Mouse (Mus musculus) myocyte (in vitro differentiated cells): ENCODE results near the gene Gm13083. TPM values are rescaled to one million over a fixed set of nuclear protein-coding genes. Genes with fewer than 3 reads are reported as not detected.
"Not testable (repeated sequence)": the region's sequence is repeated elsewhere in the genome, so short reads cannot be mapped to it uniquely, and the experiment has no call there.

Source experiments
- H3K27me3 ChIP-seq: one replicate; pipeline ENCODE4 v1.6.1; 2011; ENCODE audit not compliant: control insufficient read depth, insufficient read depth, insufficient read length
- H3K36me3 ChIP-seq: one replicate; pipeline ENCODE4 v1.6.1; 2011; ENCODE audit not compliant: control insufficient read depth, insufficient read depth
- H3K4me2 ChIP-seq: one replicate; pipeline ENCODE4 v1.6.1; 2011; ENCODE audit warnings: low read depth, control low read depth
- H3K4me3 ChIP-seq: one replicate; pipeline ENCODE4 v1.5.1; 2011; ENCODE audit warnings: mild to moderate bottlenecking, control low read depth, moderate library complexity
- H3K79me2 ChIP-seq: one replicate; pipeline ENCODE4 v1.6.1; 2011; ENCODE audit not compliant: control insufficient read depth, insufficient read depth
- H3ac ChIP-seq: one replicate; pipeline ENCODE4 v1.6.1; 2011; ENCODE audit not compliant: control insufficient read depth, insufficient read length
- polyA plus RNA-seq: library from polyadenylated mRNA; unstranded; fragments of >200 nt; fragmentation: generic; extraction: Trizol; gene quantifications from one replicate; pipeline ENCODE4 v1.2.1, GENCODE M21; 2012; ENCODE audit warnings: missing spikeins

Gm13083 gene
- not detected for polyA plus RNA-seq

- not testable (repeated sequence) for H3K27me3 ChIP-seq, H3K4me2 ChIP-seq, H3K79me2 ChIP-seq, H3K36me3 ChIP-seq, H3K4me3 ChIP-seq, H3ac ChIP-seq
These were observed at the start of gene Gm13083 for GRCm38 (mm10) chr4:143614703-143615102. Gene Gm13083, plus strand, starts transcription at chr4:143615003.

- not testable (repeated sequence) for H3K4me2 ChIP-seq, H3K79me2 ChIP-seq, H3ac ChIP-seq, H3K4me3 ChIP-seq, H3K27me3 ChIP-seq, H3K36me3 ChIP-seq
These were observed 2.9 kb upstream of the Gm13083 start for GRCm38 (mm10) chr4:143611927-143612326.

GRCm38 (mm10) chr4:143618101-143618500, 3.3 kb downstream of the Gm13083 start:
- not testable (repeated sequence) for H3K4me3 ChIP-seq, H3K4me2 ChIP-seq, H3K27me3 ChIP-seq, H3K79me2 ChIP-seq, H3ac ChIP-seq, H3K36me3 ChIP-seq

- not testable (repeated sequence) for H3ac ChIP-seq, H3K36me3 ChIP-seq, H3K27me3 ChIP-seq, H3K4me2 ChIP-seq, H3K79me2 ChIP-seq, H3K4me3 ChIP-seq
These were observed 42.3 kb downstream of the Gm13083 start, which contains the start of gene Gm13088 for GRCm38 (mm10) chr4:143657146-143657545. Gene Gm13088, minus strand, starts transcription at chr4:143657246.

Other genes starting within 250 kb of the Gm13083 start
- not detected for gene Pramel1, start 220.6 kb upstream of the Gm13083 start, polyA plus RNA-seq
- gene Pramef8, start 202.6 kb upstream of the Gm13083 start, polyA plus RNA-seq = 12.6 TPM
- gene Oog4, start 164.7 kb upstream of the Gm13083 start, polyA plus RNA-seq = not detected
- gene Gm13043, start 103.7 kb upstream of the Gm13083 start, polyA plus RNA-seq = not detected
- not detected for gene Gm13040, start 79.0 kb upstream of the Gm13083 start, polyA plus RNA-seq
- gene BC080695, start 63.3 kb upstream of the Gm13083 start, polyA plus RNA-seq = not detected
- not detected for gene Gm13057, start 63.3 kb upstream of the Gm13083 start, polyA plus RNA-seq
- gene Gm13088, start 42.2 kb downstream of the Gm13083 start, polyA plus RNA-seq = not detected
- gene Gm13089, start 87.7 kb downstream of the Gm13083 start, polyA plus RNA-seq = not detected
- not detected for gene Gm13078, start 104.5 kb downstream of the Gm13083 start, polyA plus RNA-seq
- gene Gm13023, start 174.3 kb downstream of the Gm13083 start, polyA plus RNA-seq = not detected
- gene Gm13084, start 201.1 kb downstream of the Gm13083 start, polyA plus RNA-seq = not detected
- gene Gm13103, start 231.5 kb downstream of the Gm13083 start, polyA plus RNA-seq = not detected